Mouse (Mus musculus) layer of hippocampus, postnatal 36 days (tissue): ENCODE measurements around the gene Alkbh3. TPM values are rescaled to one million over a fixed set of nuclear protein-coding genes. Genes with fewer than 3 reads are reported as not detected.

Experiments
- DNase-seq, 2 experiments: peaks; one replicate each; pipeline ENCODE4 v3.0.0; 2022
- total RNA-seq, 2 experiments: library from RNA; stranded (reverse); gene quantifications; 2 replicates each; pipeline ENCODE4 v1.2.3; 2021

Alkbh3 gene
- 10 to 100 TPM; 21.5 to 29.7 TPM for total RNA-seq

GRCm38 (mm10) chr2:94010335-94011291 lies at the start of gene Alkbh3:
Gene Alkbh3, minus strand, starts transcription at chr2:94010807.
- peak; percentile 90 to 92 for DNase-seq

- peak in 1 of 2 experiments; percentile 25 for DNase-seq
Measured at GRCm38 (mm10) chr2:94059459-94059858, 48.9 kb upstream of the Alkbh3 start.

GRCm38 (mm10) chr2:94054813-94055212 lies 44.2 kb upstream of the Alkbh3 start:
- DNase-seq = no peak

- DNase-seq = no peak
Measured at GRCm38 (mm10) chr2:94051952-94052351, 41.3 kb upstream of the Alkbh3 start.

GRCm38 (mm10) chr2:94050901-94051300 lies 40.3 kb upstream of the Alkbh3 start:
- DNase-seq = no peak

GRCm38 (mm10) chr2:94049471-94050176 lies 39.0 kb upstream of the Alkbh3 start:
- DNase-seq = no peak

- no peak for DNase-seq
Measured at GRCm38 (mm10) chr2:94048733-94049470, 38.3 kb upstream of the Alkbh3 start.

- no peak for DNase-seq
Measured at GRCm38 (mm10) chr2:94048271-94048670, 37.7 kb upstream of the Alkbh3 start.

- DNase-seq = no peak
Measured at GRCm38 (mm10) chr2:94045411-94046090, 34.9 kb upstream of the Alkbh3 start.

- no peak for DNase-seq
Measured at GRCm38 (mm10) chr2:94044174-94044573, 33.6 kb upstream of the Alkbh3 start.

GRCm38 (mm10) chr2:94043662-94044061 lies 33.1 kb upstream of the Alkbh3 start:
- DNase-seq = peak; percentile 20 to 35

GRCm38 (mm10) chr2:94042461-94042860 lies 31.9 kb upstream of the Alkbh3 start:
- no peak for DNase-seq

GRCm38 (mm10) chr2:94040391-94041125 lies 30.0 kb upstream of the Alkbh3 start:
- no peak for DNase-seq

- DNase-seq = peak; percentile 81 to 86
Measured at GRCm38 (mm10) chr2:94035428-94036331, 25.1 kb upstream of the Alkbh3 start.

GRCm38 (mm10) chr2:94030602-94031001 lies 20.0 kb upstream of the Alkbh3 start:
- DNase-seq = no peak

- DNase-seq = no peak
Measured at GRCm38 (mm10) chr2:94024637-94025036, 14.0 kb upstream of the Alkbh3 start.

GRCm38 (mm10) chr2:94002331-94002730 lies 8.3 kb downstream of the Alkbh3 start:
- peak; percentile 85 to 86 for DNase-seq

- DNase-seq = no peak
Measured at GRCm38 (mm10) chr2:94001918-94002317, 8.7 kb downstream of the Alkbh3 start.

- no peak for DNase-seq
Measured at GRCm38 (mm10) chr2:94001411-94001810, 9.2 kb downstream of the Alkbh3 start.

GRCm38 (mm10) chr2:93996254-93996653 lies 14.4 kb downstream of the Alkbh3 start, which contains the start of gene Gm27027:
Gene Gm27027, minus strand, starts transcription at chr2:93996354.
- no peak for DNase-seq
